Mouse (Mus musculus) thymus, postnatal 4 days (tissue): ENCODE results near the gene Dmd.
"Not testable (repeated sequence)": the region's sequence is repeated elsewhere in the genome, so short reads cannot be mapped to it uniquely, and the experiment has no call there.

Experiments
- DNase-seq: peaks from one replicate; pipeline ENCODE4 v3.0.0; 2021

Dmd gene

DNA sequence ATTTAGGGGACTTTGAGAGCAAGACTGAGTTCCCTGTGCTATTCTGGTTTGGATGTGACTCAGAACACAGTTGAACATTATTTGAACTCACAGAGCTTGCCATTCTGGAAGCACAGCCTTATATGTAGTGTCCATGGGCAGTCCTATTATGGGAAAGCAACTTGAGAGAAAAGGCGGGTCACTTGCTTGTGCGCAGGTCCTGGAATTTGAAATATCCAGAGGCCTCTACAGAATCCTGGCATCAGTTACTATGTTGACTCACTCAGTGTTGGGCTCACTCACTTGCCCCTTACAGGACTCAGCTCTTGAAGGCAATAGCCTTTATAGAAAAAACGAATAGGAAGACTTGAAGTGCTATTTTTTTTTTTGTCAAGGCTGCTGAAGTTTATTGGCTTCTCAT, at the start of gene Dmd:
Gene Dmd (plus strand): TSS at position 241 of the 400 bp plus-strand sequence.
- no peak for DNase-seq

DNA sequence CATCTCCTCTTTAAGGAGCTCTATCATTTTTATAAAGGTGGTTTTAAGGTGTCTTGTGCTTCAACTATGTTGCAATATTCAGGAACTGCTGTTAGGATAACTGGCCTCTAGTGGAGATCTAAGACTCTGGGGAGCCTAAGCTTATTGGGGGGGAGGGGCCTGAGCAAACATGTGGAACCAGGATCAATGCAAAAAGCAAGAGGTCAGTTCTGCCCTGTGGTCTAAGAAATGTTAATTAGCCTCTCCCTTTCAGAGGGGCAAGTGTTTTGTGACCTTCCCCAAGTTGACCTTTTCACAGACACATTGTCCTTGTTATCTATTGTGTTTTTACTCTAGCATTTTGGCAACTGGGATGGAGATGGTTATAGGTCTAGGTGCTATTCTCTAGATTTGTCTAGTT, 47.2 kb upstream of the Dmd start:
- DNase-seq, result no peak

DNA sequence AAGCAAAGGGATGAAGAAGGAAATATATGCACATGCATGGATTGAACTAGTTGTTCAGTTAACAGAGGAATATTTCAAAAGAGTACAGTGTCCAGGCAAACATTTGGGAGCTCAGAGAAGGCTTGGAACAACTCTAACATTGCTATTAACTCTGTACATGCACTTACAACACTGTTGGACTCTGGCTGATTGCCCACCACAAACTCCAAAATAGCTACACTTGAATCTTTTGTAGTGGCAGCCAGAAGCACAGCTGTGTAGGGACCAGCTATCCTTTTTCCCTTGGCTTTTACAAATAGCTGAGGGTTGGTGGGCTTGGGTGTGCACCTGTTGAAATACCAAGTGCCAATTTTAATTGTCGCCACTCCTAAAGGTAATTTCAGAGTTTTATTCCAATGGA, 39.0 kb downstream of the Dmd start:
- no peak for DNase-seq

DNA sequence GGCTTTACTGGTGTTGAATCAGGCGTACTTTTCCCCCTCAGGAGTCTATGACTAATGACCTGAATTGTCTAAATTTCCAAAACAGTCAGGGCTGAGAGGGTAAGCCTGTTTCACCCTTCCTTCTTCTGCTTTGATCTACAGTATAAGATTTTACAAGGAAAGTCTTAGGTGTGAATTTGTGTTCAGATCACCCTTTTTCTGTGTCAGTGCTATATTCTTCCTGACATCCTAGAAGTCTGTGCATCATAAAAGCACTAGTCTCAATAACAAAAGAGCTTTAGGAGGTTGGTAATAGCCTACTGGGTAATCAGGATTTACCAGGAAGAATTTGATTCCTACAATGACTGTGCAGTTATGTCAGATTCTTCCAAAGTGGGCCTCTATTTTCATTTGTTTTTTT, 101.5 kb downstream of the Dmd start:
- no peak for DNase-seq

DNA sequence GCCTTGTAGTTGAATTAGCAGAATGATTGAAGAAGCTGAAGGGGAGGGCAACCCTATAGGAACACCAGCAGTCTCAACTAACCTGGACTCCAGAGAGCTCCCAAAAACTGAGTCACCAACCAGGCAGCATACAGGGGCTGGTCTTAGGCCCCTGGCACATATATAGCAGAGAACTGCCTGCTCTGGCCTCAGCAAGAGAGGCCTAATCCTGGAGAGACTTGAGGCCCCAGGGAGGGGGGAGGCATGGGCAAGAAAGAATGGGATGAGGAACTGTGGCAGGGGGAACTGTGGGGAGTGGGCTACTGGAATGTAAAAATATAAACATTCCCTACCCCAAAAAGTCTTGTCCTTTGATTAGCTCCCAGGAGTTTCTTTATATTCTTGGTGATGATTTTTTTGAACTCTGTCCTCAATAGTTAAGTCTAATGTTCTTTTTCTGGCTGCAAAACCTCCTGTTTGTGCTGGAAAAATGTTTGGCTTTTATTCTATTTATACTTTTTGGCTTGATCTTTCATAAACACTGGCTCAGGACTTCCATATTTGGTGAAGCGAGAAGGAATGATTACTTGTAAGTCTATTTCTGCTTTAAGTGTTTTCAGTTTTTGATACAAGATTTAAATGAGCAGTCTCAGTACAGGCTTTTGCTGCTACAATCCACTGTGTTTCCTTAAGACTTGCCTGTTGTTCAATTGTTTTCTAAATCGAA, 167.7 kb downstream of the Dmd start:
- DNase-seq, result no peak

DNA sequence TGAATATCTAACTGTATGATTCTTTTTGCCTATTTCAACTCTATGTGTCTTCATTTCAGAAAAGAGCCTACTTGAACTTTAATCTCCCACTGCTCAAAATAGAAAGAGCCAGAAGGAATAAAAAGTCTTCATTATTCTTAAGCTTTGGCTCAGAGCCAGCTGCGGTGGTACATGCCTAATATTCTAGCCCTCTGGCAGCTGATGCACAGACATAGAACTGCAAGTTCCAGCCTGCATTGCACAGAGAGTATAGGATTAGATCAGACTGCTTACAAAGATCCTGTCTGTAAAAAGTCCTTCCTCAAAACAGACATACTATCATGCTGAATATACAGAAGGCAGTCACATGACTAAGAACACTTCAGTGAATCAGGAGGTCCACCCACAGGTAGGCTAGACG, 168.5 kb downstream of the Dmd start:
- DNase-seq, result no peak

DNA sequence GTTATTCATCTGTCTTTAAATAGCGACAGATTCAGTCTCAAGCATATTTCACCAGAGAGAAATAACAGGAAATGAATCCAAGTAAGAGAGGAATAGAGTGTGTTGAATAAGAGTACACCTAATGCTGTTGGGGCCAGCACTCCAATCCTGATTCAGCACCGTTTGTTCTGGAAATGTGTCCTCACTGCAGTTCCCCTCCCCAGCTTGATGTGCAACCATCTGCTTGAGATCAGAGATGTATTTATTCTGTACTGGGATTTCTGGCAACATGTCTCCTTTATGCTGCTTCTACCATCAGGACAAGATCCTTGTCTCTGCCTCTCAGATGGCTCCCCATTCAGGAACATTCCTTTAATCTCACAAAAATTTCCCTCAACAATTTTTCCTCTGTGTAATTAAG, 271.9 kb downstream of the Dmd start:
- DNase-seq, result no peak

DNA sequence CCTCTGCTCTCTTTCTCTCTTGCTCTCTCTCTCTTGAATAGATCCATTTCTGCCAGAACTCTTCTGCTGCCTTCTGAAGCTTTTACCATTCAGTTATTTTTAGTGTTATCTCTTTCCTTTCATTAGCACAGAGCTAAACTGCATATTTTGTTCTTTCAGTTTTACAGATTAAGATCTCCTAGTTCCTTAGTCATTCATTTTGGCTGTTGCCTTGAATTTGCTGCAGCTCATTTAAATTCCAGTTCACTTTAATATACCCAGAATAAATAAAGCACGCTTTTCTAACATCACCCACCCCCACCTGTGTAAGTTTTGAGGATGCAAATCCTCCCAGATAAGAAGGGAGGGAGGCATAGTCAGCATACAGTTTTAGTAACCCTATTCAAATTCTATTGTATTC, 272.4 kb downstream of the Dmd start:
- DNase-seq, result no peak

DNA sequence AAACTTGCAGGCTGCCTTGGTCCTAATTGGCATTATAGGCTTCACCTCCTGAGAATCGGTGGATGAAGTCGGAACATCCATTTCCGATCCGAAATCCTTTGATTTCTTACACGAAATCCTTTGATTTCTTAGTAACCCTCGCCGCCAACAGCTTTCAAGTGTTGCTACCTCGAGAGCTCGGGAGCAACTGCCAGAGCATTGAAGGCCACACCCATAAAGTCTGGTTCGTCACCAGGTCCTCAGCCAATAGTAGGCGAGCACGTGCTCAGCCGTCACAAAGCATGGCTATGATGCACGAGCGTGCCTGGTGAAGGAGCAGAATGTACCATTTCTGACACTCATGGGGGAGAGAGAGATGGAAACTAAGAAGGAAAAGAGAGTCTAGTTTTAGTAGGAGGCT, 538.9 kb downstream of the Dmd start, which contains the start of gene Tsga8:
Gene Tsga8 (minus strand): TSS at position 327 of the 400 bp plus-strand sequence.
- peak; percentile 0 for DNase-seq

DNA sequence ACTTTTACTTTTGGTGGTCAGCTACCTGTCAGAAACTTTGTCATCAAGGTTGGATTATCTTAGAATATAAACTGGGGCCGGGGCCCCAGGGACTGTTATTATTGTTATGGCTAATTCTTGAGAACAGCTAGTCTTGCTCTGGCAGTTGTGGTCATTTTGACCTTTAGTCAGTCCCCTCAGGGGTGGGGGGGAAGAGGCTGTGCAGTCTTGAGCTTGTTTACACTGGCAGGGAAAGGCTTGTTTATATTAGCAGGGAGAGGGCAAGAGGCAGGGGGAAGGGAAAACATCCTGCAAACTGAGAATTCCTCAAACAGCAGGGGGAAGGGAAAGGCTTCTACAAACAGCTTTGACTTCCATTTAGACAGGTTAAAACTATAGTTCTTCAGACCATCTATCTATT, 726.3 kb downstream of the Dmd start:
- no peak for DNase-seq

DNA sequence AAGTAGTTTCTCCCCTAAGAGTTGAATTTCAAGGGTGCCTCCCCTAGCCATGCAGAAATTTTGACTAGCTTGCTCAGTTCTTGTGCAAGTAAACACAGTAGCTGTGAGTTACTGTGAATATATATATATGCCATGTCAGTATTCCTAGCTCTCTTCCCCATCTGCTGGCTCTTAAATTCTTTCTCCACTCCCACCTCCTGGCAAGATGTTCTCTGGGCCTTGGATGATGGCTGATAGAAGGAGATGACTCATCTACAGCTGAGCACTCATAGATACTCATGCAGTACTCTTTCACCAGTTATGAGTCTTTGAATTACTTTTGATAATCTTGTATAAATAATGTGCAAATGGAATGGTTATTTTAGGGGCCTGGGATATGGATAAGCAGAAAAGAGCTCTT, 737.9 kb downstream of the Dmd start:
- DNase-seq, result no peak

DNA sequence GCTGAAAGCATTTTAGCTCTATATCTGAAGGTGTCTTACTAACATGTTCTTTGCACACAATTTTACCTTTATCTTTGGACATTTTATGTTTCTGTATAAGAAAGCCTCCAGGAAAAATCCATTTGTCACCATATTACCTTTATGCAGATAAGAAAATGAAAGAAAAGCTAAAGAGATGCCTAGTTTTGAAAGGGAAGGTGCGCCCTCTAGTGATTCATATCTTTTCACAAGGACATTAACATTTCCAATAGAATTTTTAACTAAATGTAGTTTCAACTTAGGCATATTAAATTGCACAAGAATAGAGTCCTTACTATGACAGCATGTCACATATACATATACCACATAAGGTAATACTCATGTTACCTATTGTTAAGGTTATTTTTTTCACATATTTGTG, 791.9 kb downstream of the Dmd start:
- no peak for DNase-seq

DNA sequence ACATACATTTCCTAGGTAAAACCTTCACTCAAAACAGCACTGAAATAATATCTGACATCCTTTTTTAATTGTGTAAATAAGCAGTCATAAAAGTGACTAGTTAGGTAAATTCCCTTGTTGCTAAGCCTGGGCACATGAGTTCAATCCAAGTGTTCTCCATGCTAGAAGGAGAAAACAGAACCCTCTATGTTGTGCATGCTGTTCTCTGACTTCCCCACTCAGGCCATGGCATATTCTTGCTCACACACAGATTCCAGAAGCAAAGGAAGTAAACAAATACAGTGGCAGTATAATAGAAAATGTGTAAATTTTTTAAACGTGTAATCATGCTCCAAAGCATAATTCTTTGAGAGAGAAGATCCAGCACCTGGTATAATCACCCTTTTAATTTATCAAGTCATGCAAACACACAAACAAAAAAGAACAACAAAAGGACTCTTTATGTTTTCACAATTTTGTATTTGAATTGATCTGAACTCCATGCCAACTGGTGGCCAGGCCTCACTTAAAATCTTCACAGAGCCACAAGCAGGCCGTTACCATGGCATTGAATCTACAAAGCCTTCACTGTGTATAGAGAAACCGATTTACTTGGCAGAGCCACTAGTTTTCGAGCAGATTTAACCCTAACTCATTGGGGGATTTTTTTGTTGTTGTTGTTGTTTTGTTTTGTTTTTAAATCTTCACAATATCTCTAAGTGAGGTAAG, 797.8 kb downstream of the Dmd start:
- DNase-seq, result no peak

DNA sequence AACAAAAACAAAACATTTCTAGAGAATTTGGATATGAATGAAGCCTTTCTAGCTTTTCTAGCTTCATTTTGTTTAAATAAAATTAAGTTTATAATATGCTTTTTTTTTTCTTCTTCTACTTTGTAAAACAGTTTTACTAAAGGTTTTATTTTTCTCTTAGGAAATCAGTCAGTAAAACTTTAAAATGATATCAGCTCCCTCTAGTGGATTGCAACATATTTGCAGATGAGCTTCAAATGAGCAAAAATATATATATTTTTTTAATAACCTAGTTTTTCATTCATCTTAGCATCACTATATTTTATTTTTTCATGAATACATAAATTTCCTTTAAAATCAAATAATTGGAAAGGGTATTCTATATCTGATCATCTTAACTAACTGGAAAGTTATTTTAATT, 838.7 kb downstream of the Dmd start:
- no peak for DNase-seq

DNA sequence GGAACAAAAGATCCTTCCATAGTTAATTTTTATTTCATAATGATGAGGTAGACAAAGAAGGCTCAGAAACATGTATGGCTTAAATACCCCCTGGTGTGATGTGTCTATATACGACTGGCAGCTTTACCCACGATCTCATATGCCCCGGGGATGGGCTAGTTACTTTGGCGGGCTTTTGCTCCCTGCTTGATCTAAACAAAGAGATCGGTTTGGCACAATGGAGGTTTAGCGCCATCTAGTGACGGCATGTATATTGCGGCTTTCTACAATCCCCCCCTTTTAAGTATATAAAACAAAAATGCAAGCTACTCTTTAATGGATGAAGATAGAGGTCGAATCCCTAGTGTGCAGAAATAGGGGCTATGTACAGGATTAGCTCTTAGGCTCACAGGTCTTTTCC, 918.8 kb downstream of the Dmd start:
- DNase-seq, result peak; percentile 17

DNA sequence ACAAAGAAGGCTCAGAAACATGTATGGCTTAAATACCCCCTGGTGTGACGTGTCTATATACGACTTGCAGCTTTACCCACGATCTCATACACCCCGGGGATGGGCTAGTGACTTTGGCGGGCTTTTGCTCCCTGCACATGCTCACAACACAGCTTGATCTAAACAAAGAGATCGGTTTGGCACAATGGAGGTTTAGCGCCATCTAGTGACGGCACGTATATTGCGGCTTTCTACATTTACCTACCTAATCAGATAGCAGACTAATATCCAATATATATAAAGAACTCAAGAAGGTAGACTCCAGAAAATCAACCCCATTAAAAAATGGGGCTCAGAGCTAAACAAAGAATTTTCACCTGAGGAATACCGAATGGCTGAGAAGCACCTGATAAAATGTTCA, 926.7 kb downstream of the Dmd start:
- DNase-seq, result peak; percentile 30

DNA sequence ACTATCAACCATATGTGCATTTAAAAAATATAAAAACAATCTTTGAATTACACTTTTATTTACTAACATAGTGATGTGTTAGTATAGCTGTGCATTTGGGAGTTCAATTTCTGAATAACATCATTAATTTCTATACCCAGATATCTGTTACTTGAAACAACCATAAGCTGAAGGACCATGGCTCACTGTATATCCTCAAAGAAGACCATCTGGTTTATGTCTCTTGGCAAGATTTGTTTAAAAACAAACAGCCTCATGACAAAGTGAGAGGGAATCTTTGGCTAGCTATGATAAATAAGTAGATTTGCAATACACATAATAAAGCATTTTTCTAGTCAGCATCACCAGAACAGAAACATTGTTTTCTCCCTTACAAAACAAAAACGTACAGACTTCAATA, 1027.2 kb downstream of the Dmd start:
- DNase-seq, result no peak

DNA sequence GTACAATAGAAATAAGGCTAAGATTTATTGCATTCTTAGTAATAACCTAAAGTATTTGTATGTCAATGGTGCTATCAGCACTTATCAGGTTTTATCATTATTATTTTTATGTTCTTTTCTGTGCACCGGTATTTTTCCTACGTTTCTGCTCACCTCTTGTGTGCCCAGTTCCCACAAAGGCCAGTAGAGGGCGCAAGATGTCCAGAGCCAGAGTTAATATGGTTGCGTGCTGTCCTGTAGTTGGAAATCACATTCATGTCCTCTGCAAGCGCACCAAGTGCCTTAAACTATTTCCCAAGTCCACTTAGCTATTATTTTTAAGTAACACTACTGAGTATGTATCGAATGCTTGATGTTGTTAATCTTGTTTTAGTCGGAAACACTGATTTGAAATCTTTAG, 1052.6 kb downstream of the Dmd start:
- peak; percentile 24 for DNase-seq

DNA sequence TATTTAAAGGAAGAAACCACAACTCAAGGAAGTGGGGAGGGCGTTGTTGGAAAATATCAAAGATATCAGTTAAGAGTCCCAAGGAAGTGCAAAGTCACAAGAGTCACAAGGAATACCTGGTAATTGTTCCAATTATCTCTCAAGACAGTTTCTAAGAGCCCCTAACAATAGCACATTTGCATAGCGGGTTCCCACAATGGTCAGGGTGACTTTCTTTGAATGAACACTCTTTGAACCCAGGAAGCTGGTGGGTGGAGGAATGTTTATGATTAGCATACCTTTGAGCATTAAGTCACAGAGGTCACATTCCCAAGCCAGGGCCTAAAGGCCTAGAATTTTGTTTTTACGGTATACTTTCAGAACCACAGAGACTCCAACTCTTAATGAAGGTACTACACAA, 1113.8 kb downstream of the Dmd start:
- DNase-seq, result not testable (repeated sequence)

DNA sequence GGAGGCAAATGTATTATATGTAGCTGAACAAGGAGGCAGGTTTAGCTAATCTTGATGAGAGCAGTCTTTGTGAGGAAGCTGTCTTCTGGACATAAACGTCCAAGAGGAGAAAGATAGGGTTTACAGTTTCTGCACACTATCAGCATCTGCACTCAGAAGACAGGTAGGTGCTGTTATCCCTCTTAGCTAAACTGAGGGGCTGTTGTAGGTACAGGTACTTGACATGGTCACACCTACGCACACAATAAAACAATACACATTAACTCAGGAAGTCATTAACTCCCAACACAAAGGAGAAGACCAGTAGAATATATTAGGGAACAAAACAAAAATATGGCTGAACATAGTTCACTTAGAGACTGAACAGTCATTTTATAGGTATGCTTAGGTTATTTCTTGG, 1217.2 kb downstream of the Dmd start:
- no peak for DNase-seq

DNA sequence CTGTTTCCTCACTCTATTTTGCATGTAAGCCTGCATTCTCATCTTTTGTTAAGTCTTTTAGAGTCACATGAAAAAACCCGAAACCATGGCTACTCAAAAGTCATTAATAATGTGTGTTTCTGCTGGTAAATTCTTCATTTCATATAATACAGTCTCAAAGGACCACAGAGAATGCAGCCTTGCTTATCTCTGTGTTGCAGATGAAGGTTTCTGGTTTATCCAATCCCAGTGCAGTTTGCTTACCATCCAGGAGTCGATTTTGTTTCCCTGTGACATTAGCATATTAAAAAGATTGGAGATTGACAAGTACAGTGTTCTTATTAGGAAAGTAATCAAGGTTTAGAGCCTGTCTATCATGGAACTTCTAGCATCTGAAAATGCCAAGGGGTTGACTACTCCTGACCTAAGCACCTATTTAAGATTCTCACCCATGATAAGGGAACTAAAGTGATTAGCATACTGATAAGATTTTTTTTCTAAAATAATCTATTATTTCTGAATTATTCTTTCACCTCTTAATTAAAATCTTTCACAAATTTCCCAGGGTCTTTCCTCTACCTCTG, 1292.7 kb downstream of the Dmd start:
- DNase-seq, result no peak

DNA sequence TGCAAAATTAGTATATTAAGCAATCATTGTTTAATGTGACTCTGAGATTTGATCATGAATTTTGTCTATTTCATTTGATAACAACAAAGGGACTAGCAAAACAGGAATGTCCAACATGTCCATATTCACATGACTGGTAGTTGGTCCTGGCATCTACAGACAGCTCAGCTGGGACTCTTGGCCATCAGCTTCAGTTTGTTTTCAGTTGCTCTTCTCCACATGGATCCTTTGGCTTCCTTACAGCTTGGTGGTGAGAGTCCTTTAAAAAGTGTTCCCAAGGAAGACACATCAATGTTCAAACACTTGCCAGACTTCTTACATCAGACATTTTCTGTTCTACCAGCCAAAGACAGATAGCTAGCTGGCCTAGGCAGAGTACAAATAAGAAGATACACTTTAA, 1381.9 kb downstream of the Dmd start:
- no peak for DNase-seq

DNA sequence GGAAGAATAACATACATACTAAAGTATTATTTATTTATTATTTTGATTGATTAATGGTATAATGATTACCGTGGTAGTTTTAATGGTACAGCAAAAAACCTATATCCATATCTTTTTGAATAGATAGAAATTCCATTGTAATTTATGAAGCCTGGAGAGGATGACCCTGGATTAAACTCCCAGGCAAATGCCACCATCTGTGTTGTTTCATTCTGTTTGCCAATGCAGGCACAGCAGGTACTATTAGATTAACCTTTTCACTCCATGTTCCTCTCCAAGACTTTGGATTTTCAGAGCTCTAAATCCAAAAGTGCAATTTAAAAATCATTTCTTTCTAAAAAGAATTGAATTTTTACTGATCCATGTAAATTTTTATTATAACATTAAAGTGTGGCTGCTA, 1383.5 kb downstream of the Dmd start:
- no peak for DNase-seq

DNA sequence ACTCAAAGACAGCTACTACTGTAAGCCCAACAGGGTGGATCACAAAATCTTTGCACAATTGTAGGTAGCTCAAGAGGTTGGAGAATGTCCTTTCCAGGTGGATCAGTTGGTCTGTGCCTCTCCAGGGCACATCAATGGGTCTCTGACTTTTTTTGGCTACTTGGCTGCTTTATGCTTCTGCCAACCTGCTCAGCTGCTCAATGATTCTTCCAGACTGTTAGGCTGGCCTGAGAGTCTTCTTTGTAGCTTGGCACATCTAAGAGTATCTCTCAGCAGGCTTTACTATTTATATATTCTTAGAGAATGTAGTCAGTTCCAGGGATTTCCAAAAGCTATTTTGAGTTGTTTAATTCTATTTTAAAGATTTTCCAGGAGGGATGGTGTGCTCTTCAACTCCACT, 1416.3 kb downstream of the Dmd start:
- no peak for DNase-seq

DNA sequence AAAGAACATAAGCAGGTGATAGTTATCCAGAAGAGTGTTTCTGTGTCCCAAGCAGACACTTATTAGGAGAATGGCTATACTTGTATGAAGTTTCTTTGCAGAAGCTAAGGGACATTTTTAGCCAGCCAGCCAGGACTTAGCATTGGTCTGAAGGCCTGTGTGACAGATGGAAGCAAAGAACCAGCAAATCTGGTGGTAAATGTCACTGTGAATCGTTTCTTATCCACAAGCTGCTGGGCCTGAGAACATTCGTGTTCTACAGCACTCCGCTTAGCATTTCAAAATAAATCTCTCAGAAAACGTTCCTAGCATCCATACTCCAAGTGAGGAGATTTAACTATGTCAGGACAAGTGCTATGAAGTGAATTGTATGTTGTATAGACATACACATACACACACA, 1486.9 kb downstream of the Dmd start:
- DNase-seq, result no peak
